Mouse (Mus musculus): ENCODE measurements around the gene AI481877.

The AI481877 gene

DNA sequence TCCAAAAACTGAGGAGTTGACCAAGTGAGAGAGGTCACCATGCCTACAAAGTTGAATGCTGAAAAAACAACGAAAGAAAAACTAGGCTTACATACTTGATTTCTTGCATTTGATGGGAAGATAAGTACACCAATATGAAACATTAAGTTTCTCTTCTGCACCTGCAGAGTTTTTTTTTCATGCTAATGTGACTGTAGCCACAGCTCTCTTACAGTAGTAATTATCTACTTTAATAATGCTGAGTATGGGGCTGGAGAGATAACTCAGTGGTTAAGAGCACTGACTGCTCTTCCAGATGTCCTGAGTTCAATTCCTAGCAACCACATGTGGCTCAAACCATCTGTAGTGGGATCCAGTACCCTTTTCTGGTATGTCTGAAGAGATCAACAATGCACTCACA lies 13.7 kb downstream of the AI481877 start:
- DNase-seq (ENCODE audit: inconsistent ontology term), result no peak

DNA sequence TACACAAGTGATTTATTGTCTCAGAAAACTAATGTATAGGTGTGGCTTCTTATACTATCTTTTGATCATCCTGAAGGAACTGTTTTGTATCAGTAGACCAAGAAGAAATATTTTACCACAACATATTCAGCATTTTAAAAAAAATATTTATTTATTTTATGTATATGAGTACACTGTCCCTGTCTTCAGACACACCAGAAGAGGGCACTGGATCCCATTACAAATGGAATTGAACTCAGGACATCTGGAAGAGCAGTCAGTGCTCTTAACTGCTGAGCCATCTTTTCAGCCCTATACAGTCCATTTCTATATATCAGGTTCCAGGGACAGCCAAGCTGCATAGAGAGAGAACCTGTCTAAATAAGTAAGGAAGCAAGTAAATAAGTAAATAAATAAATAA lies 15.2 kb downstream of the AI481877 start:
- no peak for DNase-seq (ENCODE audit: inconsistent ontology term)

DNA sequence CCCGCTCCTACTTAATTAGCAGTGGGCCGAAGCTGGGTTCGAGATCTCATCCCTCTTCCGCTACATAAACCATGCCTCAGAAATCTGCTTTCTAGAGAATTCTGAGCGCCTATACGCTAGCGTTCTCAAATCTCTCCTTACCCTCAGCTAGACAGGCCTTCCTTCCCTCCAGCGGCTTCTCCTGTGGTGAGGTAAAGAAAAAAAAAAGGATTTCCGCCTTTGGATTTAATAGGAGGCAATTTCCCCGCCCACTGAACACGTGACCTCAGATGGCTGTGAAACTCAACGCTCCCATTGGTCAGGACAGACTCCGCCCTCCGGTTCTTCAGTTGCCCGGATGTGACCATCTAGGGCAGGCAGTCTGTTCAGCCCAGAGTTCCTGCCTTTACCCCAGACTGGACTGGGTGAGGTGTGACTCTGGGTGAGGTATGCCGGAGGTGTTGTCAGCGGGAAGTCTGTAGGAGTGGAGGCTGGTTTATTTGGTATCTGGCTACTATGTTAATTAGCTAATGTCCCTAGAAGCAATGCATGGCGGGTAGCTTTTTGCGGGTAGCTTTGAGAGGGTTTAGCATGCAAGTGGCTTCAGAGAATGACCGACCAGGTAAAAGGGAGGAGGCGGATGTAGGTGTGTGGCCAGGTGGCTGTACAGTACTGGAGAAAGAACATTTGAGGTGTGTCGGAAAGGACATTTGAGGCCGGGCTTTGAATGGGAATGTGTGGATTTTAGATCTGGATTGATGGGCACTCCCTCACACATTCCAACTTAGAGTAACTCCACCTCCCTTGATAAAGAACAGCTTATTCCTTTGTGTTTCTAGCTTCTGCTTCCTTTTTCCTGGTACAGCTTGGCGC lies 20.9 kb downstream of the AI481877 start:
- no peak for DNase-seq (ENCODE audit: inconsistent ontology term)

DNA sequence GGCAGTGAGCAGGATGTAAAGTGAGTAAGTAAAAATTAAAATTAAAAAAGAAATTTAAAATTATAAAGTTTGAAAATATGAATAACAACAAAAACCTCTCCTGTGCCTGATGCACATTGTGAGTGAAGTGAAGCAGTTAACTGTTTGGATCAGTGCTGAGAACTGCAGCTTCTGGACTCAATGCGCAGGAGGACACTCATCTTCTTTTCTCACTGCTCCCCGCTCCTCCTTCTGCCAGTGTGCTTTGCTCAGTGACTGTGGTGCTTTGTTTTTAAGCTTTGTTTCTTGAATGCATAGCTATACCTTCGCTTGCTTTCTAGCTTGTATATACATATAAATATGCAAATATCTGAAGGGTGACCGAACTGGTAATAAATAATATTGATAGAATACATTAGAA lies 30.1 kb downstream of the AI481877 start:
- DNase-seq (ENCODE audit: inconsistent ontology term), result no peak

DNA sequence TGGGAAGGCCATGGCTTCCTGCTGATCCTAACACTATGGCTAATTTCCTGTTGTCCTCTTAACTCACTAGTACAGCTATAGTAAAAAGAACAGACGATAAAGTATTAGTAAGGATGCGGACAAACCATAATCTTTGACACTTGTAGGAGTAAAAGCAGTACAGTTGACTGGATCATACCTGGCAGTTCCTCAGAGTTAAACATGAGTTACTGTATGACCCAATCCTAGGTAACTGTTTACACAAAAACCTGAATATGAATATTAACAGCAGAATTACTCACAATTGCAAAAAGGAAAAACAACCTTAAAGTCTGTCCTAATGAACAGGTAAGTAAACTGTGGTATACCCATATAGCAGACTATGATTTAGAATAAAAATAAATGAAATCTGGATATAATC lies 30.9 kb downstream of the AI481877 start:
- DNase-seq (ENCODE audit: inconsistent ontology term), result no peak

DNA sequence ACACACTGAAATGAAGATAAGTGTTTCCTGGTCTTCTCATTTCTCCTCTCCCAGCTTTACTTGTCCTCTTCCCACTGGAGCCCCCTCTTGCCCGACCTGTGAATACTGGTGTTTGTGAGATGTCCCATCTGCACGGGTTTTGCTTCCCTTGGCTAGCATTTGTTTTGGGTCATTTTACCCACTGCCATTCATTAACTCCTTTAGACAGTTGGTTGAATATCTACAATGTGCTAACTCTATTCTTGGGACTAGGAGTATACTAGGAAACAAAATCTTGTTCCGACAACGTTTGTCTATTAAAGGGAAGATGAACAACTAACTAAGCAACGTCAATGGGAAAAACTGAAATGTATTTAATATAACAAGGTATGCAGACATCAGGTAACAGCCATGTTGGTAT lies 32.1 kb downstream of the AI481877 start:
- no peak for DNase-seq (ENCODE audit: inconsistent ontology term)

DNA sequence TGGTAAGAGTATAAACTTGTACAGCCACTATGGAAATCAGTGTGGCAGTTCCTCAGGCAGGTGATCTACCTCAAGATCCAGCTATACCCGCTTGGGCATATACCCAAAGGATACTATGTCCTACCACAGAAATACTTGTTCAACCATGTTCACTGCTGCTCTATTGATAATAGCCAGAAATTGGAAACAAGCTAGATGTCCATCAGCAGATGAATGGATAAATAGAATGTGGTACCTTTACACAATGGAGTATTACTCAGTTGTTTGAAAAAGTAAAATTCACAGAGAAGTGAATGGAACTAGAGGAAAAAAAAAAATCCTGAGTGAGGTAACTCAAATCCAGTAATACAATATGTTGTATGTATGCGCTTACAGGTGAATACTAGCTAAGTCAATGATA lies 34.6 kb downstream of the AI481877 start:
- DNase-seq (ENCODE audit: inconsistent ontology term), result no peak

DNA sequence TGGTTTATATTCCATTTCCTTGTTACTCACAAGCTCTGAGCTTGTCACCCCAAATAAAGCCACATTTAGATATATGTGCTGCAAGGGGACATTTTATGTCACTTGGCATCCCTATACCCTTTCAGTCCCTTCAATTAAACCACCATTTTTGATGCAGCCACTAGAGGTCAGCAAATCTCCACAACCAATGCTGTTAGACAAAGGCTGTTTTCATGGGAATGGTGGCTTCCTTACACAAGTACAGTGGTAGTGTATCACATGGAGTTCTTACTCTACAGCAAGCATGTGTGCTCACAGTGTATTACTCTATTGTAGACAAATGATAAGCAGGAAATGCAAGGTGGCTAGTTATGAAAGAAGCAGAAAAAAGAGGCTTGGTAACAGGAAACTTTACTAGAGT lies 42.4 kb downstream of the AI481877 start:
- peak; percentile 82 for DNase-seq (ENCODE audit: inconsistent ontology term)

DNA sequence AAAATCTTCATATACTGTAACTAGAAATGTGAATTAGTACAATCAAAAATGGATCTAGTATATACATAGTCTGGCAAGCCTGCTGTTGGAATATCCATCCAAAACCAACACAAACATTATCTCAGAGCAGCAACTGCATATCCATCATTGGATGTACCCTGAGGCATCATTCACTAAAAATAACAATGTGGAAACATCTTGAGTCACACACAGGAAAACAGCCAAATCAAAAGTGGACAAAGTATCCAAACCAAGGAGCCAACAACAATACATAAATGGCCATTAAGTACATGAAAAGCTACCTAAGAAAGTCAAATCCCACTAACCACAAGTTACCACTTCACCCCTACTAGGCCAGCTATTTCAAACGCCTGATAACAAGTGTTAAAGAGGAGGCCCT lies 49.4 kb downstream of the AI481877 start:
- peak; percentile 2 for DNase-seq (ENCODE audit: inconsistent ontology term)

DNA sequence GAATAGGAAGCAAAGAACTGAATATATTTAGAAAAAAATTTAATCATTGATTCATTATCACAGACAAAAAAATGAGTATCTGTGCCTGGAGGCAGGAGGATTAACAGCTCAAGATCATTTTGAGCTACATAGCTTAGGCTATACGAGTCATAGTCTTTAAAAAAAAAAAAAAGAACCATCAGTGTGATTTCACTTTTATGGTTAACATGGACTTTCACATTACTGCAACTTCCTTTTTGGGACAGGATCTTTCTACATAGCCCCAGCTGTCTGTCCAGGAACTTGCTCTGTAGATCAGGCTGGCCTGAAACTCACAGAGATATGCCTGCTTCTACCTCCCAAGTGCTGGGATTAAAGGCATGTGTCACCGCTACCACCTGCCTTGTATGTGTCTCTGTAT lies 55.4 kb downstream of the AI481877 start:
- no peak for DNase-seq (ENCODE audit: inconsistent ontology term)

DNA sequence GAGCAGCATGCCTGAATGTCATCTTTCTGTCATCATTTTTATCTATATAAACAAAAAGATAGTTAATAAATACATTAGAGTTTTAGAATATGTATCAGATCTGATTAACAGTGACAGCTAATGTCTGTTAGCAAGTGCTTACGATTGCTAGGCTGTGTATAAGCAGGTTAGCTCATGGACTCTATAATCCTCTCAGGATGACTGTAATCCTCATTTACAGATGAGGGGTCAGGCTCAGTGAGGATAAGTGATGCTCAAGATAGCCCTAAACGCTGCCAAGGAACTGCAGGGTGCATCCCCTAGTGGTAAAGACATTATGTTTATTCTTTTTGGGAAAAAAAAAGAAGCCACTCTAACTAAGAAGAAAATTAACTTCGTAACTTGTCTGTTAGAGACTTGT lies 69.5 kb downstream of the AI481877 start:
- DNase-seq (ENCODE audit: inconsistent ontology term), result no peak

DNA sequence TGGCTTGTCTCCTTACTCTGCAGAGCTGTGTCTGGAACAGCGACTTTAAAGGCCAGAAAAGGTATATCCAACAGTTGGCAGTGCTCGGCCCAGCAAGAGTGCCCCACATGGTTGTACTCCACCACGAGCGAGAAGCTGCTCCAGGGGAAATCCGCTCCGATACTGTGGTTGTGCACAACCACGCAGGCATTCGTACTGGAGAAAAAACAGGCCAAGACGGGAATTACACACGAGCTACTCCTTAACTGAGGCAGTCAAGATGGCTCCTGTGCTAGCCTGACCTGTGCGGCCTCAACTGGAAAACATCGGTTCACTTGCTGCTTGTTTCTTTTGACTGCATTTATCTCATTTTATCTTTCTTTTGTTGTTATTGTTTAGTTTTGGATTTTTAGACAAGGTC lies 76.3 kb downstream of the AI481877 start:
- no peak for DNase-seq (ENCODE audit: inconsistent ontology term)

DNA sequence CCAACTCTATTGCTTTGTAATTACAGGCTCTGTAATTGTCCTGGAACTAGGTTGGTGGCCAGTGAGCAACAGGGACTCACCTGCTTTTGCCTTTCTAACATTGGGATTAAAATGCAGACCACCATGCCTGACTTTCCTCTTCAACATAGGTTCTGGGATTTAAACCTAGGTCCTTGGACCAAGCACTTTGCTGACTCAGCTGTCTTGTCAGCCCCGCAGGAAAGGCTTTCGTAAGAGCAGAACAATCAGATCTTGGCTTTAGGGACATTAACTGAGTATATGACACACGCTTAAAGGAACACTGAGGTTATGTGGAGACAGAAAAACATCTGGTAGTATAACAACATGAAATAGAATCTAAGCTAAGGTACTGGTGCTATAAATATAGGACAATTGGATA lies 80.9 kb downstream of the AI481877 start:
- DNase-seq (ENCODE audit: inconsistent ontology term), result no peak

DNA sequence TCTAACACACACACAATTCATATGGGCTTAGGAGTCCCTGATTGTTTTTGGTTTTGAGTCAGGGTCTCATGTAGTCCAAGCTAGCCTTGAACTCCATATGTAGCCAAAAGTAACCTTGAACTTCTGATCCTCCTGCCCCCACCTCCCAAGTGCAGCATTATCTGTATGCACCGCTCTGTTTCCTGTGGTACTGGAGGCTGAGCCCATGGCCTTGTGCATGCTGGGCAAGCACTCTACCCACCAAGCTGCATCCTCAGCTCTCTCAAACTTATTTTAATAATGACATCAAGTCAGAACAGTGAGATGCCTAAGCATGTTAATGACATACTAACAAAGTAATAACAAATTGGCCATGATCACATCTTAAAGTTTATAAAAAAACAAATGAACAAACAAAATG lies 87.7 kb downstream of the AI481877 start:
- no peak for DNase-seq (ENCODE audit: inconsistent ontology term)

DNA sequence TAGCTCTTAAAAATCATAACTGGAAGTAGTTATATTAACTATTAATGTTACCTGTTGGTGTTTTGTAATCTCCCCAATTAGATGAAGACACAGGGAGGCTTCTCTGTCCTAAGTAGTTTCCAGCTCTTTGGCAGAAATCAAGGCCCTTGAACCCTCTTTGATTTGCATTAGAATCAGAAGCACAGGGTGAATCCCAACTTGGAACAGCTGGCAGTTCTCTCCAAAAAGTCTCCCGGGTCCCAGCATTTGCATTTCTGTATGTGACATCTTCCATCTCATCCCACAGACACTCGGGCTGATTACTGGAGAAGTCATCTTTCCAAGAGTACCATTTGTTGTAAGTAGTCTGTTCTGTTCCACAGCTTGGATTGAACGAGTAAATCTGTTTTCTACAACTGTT lies 91.6 kb downstream of the AI481877 start:
- DNase-seq (ENCODE audit: inconsistent ontology term), result no peak

DNA sequence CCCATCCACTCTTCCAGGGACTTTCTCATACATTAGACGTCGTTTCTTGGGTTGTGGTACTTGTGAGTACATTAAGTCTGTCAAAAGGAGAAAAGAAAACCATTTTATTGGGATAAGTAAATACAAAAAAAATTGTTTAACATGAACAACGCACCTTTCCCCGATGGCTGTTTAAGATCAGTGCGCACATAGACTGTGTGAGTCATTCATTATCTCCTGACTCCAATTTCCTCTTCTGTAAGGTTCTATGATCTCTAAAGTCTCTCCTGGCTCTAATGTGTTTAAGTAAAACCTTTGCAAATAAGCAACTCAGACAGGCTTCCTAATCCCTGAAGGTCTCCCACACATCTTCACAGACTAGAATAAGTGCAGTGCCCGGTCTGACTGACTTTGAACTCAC lies 94.9 kb downstream of the AI481877 start:
- DNase-seq (ENCODE audit: inconsistent ontology term), result no peak

DNA sequence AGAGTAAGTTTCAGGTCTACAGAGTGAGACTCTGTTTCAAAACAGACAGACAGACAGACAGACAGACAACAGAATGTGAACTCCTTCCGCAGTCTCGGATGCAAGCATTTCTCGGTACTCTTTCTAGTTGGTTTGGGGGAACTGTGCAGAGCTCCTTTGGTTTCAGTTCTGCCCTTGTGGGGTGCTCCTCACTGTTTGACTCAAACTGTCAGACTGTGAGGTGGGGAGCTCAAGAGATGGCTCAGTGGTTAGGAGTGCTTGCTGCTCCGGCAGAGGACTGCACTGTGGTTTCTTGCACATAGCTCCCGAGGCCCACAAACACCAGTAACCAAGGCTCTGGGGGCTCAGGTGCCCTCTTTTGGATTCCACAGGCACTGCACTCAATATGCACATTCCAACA lies 95.7 kb downstream of the AI481877 start:
- no peak for DNase-seq (ENCODE audit: inconsistent ontology term)

DNA sequence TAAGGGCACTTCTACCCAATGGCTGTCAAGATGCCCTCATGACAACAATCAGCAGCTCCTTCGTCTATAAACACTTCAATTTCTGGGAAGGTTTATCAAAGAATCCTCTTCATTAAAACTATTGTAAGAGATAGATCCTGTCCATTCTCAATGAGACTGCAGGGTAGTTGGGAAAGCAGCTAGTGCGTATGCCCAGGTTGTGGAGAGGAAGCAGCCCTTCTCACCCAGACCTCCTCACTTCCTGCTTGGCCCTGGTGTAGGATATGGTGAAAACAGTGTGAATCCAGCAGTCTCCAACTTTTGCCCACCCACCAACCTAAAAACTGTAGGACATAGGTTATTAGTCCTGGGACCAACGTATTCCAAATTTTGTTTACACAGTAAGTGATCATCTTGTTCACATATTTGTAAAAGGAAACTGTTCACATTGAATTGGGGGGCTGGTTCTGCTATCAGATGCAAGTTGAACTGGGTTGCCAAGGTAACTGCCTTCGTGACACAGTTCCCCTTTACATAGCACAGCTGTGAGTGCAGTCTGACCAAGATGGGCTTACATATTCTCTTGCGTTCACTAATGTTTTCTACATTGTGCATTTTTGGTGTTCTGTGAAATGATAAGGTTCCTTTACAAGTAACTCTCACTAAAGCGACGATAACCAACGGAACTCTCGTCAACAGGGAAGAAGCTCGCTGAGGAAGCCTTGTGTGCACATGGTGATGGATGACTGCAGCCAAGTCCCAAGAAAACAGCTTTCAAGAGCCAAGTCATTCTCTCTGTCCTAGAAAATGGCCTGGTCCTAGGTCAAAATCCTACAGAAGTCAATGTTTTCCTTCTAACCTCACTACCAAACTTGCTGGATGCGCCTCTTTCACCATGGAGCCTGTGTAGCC lies 98.1 kb downstream of the AI481877 start:
- DNase-seq (ENCODE audit: inconsistent ontology term), result no peak

DNA sequence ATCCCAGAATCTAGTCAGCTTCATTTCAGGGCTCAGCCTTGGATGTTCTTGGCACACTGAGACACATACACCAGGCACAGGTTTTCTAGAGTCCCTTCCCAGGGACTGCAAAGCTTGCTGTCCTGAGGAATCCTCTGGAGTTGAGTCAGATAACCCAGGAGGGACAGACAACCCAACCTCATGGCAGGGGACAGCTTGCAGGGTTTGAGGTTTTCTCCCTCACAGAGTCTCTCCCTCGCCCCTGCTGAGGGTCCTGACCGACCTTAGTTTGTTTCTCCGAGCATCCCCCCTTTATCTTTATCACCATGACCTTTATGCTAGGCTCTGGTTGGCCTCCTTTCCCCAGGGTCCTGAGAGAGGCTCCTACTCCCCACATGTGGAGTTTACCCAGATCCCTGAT lies 101.3 kb downstream of the AI481877 start:
- DNase-seq (ENCODE audit: inconsistent ontology term), result no peak

DNA sequence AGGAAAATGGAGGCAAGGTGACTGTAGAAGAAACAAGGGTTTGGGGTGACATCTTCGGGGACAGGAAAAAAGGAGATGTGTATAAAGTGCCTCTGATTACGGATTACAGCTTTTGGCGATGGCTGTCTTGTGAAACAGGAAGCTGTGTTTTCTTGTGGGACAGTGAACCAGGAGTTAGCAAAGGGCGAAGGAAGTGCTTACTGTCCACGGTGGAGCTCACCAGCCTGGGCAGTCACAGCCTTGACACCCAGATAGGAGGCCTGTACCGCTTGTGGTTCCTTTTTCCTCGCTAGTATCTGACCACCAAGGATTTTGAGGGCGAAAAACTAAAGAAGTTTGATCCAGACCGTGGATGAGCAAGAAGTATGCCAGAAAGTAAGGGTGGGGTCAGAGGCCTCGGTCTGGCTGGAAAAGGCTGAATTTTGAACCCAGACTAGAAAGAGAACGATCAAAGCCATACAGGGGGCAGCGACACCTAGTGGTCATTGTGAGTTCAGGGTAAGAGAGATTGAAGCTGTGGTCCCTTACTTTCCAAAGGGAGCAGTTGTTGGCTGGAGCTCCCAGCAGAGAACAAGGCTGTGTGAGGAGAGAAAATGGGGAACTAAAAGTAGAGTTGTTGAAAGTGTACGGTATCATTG lies 102.2 kb downstream of the AI481877 start:
- peak; percentile 66 for DNase-seq (ENCODE audit: inconsistent ontology term)

DNA sequence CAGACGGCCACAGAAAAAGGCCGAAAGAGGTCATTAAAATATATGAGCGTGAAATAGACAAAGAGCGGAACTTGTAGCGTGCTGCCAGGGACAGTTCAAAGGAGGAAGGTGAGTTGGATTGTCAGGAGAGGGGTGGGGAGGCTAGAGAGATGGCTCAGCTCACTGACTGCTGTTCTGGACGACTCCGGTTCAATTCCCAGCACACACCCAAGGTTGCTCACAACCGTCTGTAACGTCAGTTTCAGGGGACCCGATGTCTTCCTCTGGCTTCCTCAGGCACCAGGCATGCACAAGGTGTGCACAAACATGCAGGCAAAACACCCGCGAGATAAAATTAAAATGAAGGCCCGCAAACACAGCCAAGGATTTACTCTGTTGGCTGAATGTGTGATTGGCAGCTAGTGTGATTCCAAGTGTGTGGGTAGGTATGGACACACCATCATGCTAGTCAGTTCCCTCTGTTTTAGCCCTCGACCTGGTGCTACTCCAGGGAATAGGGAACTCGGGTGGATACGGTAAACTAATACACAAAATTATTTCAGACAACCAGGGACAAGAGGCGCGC lies 102.9 kb downstream of the AI481877 start:
- DNase-seq (ENCODE audit: inconsistent ontology term), result peak; percentile 9
